Mouse (Mus musculus): ENCODE results near the gene Stap1.

Stap1 gene

GRCm38 (mm10) chr5:86128749-86129148 lies 57.2 kb downstream of the Stap1 start:
- no peak for DNase-seq (ENCODE audit: low read depth, low spot score)

GRCm38 (mm10) chr5:86129828-86130227 lies 58.3 kb downstream of the Stap1 start:
- peak; percentile 12 for DNase-seq (ENCODE audit: low read depth, low spot score)

Data from R1 (cell line).